Mouse (Mus musculus) forebrain, embryonic 12.5 days (tissue): ENCODE data around the gene Kif16b. TPM values are rescaled to one million over a fixed set of nuclear protein-coding genes. Genes with fewer than 3 reads are reported as not detected.

Experiments used
- ATAC-seq: fragments of 200-750 bp; cut with Nextera tagmentation; 2 replicates; pipeline ENCODE4 v1.8.0; 2017; ENCODE audit warnings: moderate TSS enrichment; ENCODE audit not compliant: low FRiP score
- H3K27ac ChIP-seq: fragments of 300-500 bp; sonication (generic); 2 replicates; pipeline ENCODE4 v1.5.1; 2016; ENCODE audit warnings: mild to moderate bottlenecking
- H3K27me3 ChIP-seq: fragments of 300-500 bp; sonication (generic); 2 replicates; pipeline ENCODE4 v1.6.1; 2016; ENCODE audit warnings: mild to moderate bottlenecking
- H3K36me3 ChIP-seq: fragments of 300-500 bp; sonication (generic); replicated peaks from 2 replicates; pipeline ENCODE4 v1.6.1; 2016; ENCODE audit warnings: mild to moderate bottlenecking
- H3K4me1 ChIP-seq: fragments of 300-500 bp; sonication (generic); 2 replicates; pipeline ENCODE4 v1.6.1; 2016
- H3K4me2 ChIP-seq: fragments of 300-500 bp; sonication (generic); 2 replicates; pipeline ENCODE4 v1.6.1; 2016; ENCODE audit warnings: mild to moderate bottlenecking, moderate library complexity
- H3K4me3 ChIP-seq: fragments of 300-500 bp; sonication (generic); replicated peaks from 2 replicates; pipeline ENCODE4 v1.5.1; 2016; ENCODE audit warnings: mild to moderate bottlenecking
- H3K9ac ChIP-seq: fragments of 300-500 bp; sonication (generic); 2 replicates; pipeline ENCODE4 v1.6.1; 2016; ENCODE audit warnings: mild to moderate bottlenecking
- H3K9me3 ChIP-seq: fragments of 300-500 bp; sonication (generic); 2 replicates; pipeline ENCODE4 v1.6.1; 2016
- WGBS: fragments of 180-500 bp; shearing (Covaris S2); methylation state at CpG from one replicate; pipeline ENCODE4 v1.1.7; 2016; 5-methylcytosine and 5-hydroxymethylcytosine counted together
- polyA plus RNA-seq: library from polyadenylated mRNA; unstranded; fragments of >200 nt; fragmentation: Nextera tagmentation; extraction: Ambion mirVana; gene quantifications from 2 replicates; pipeline ENCODE4 v1.2.1, GENCODE M21; 2016

Kif16b gene
- polyA plus RNA-seq, 1 experiment from 2014 or later, result 7.3 TPM

GRCm38 (mm10) chr2:142624254-142624653 lies 277.1 kb downstream of the Kif16b start:
- Histone ChIP-seq H3K27me3 (no peaks in the 10 kb centered on the region), H3K4me1 (no peaks in the 10 kb centered on the region), H3K4me2 (no peak overlapping the region), H3K4me3 (no peak overlapping the region), H3K27ac (no peak overlapping the region), H3K9me3 (no peaks in the 10 kb centered on the region), H3K36me3 (no peaks in the 10 kb centered on the region), H3K9ac (no peak overlapping the region)
- 91% methylated on average over 2 of the region's 2 CpGs for WGBS
- no peak for ATAC-seq

DNA sequence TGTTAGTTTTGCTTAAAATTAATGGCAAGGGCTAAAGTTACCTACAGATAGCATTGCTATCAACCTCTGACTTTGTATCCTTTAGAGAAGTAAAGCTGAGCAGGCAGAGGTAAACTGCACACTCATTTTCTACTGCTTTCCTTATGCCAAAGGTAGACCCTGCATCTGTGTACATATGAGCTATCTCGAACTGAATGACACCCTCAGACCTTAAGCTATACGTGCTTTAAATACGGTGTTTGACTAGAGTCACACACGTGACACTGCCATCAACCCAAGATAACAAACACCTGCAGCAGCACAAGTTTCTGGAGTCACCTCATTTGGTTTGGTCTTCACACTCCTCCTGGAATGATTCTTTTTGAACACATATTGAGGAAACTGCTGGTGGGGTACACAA lies 280.2 kb downstream of the Kif16b start:
- H3K4me1 ChIP-seq, result no peaks in the 10 kb centered on the region
- H3K36me3 ChIP-seq, result no peaks in the 10 kb centered on the region
- no peak for ATAC-seq
- no peaks in the 10 kb centered on the region for H3K27me3 ChIP-seq
- no peaks in the 10 kb centered on the region for H3K9me3 ChIP-seq
- H3K4me3 ChIP-seq, result no peak overlapping the region
- no peak overlapping the region for H3K27ac ChIP-seq
- no peak overlapping the region for H3K9ac ChIP-seq
- WGBS, result 94% methylated on average over 4 of the region's 4 CpGs
- no peak overlapping the region for H3K4me2 ChIP-seq

DNA sequence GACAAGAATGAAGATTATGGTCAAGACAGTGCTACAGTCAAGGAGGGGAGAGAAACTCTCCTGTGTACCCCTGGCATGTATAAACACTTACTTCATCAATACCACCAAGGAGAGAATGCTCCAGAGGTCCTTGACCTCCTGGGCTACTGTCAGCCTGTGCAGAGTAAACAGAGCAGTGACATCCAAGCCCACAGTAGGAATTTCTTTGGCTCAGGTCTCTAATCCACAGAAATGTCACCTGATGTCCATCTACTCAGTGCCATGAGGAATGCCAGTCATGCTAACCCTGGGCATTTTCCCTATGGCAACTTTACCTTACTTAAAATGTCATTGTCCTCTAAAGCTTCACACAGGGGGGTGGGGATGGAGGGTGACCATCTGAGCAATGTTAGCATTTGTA lies 281.4 kb downstream of the Kif16b start:
- H3K9me3 ChIP-seq, result no peaks in the 10 kb centered on the region
- no peak overlapping the region for H3K4me3 ChIP-seq
- H3K36me3 ChIP-seq, result no peaks in the 10 kb centered on the region
- no peak overlapping the region for H3K4me2 ChIP-seq
- H3K9ac ChIP-seq, result no peak overlapping the region
- no peaks in the 10 kb centered on the region for H3K4me1 ChIP-seq
- no peak overlapping the region for H3K27ac ChIP-seq
- ATAC-seq, result no peak
- no peaks in the 10 kb centered on the region for H3K27me3 ChIP-seq

GRCm38 (mm10) chr2:142614535-142614934 lies 286.8 kb downstream of the Kif16b start:
- Histone ChIP-seq H3K27me3 (no peaks in the 10 kb centered on the region; the same call in 1 of the 2 replicates), H3K9ac (no peak overlapping the region), H3K36me3 (no peaks in the 10 kb centered on the region), H3K4me2 (no peak overlapping the region), H3K4me3 (no peak overlapping the region), H3K27ac (no peak overlapping the region), H3K4me1 (no peaks in the 10 kb centered on the region), H3K9me3 (no peaks in the 10 kb centered on the region)
- no peak for ATAC-seq
- WGBS, result 84% methylated on average over 5 of the region's 5 CpGs

DNA sequence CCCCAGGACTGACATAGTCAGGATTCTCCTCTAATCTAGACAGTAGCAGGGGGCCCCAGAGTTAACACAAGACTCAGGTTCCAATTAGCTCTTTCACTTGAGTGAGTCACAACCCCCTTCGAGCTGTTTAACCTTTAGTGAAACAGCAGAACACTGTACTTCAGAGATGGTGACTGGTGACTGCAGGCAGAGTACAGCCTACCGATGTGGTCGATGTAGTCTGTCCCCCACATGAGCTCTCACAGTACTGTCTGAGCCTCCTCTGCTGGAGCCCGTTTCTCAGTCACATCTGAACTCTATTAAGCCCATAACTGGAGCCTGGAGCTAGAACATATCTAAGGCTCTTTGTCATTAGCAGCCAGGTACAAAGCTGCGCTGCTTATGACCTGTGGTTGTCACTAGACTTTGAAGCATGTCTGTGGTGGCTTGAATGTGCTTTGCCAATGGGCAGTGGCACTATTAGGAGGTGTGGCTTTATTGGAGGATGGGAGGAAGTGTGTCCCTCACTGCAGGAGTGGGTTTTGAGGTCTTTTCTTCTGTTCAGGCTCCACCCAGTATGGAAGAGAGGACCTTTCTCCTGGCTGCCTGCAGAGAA lies 288.9 kb downstream of the Kif16b start:
- no peak for ATAC-seq
- 83% methylated on average over 5 of the region's 5 CpGs for WGBS

GRCm38 (mm10) chr2:142611113-142611512 lies 290.2 kb downstream of the Kif16b start:
- 81% methylated on average over 6 of the region's 6 CpGs for WGBS
- ATAC-seq, result no peak

More for the DNA sequence above, 288.9 kb downstream of the Kif16b start:
- Histone ChIP-seq H3K36me3 (no peaks in the 10 kb centered on the region), H3K4me1 (no peaks in the 10 kb centered on the region), H3K4me3 (no peak overlapping the region), H3K9ac (no peak overlapping the region), H3K27ac (no peak overlapping the region), H3K27me3 (no peaks in the 10 kb centered on the region; the same call in 1 of the 2 replicates), H3K4me2 (no peak overlapping the region), H3K9me3 (no peaks in the 10 kb centered on the region)

DNA sequence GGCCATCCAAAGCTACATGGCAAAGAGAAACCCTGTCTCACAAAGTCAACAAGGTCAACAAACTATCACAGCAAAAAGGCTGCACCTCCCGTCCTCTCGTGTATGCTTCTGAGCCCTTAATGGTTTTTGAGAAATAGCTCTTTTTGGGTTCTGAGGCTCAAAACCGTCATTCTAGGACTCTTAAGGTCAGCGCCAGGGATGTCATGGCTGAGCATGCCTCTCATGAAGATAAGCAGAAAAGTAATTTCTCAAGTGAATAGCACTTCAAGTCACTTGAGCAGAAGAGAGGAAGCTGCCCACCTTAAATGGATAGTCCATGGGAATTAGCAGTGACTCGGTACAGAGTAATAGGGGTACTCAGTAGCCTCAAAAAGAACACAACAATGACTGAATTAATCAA lies 291.1 kb downstream of the Kif16b start:
- Histone ChIP-seq H3K4me2 (no peak overlapping the region), H3K36me3 (no peaks in the 10 kb centered on the region), H3K4me1 (no peaks in the 10 kb centered on the region), H3K9me3 (no peaks in the 10 kb centered on the region), H3K9ac (no peak overlapping the region), H3K27ac (no peak overlapping the region), H3K4me3 (no peak overlapping the region), H3K27me3 (no peaks in the 10 kb centered on the region; the same call in 1 of the 2 replicates)
- no peak for ATAC-seq
- WGBS, result 88% methylated on average over 5 of the region's 5 CpGs

More at GRCm38 (mm10) chr2:142611113-142611512, 290.2 kb downstream of the Kif16b start:
- Histone ChIP-seq H3K27me3 (no peaks in the 10 kb centered on the region; the same call in 1 of the 2 replicates), H3K36me3 (no peaks in the 10 kb centered on the region), H3K4me3 (no peak overlapping the region), H3K4me2 (no peak overlapping the region), H3K9me3 (no peaks in the 10 kb centered on the region), H3K4me1 (no peaks in the 10 kb centered on the region), H3K9ac (no peak overlapping the region), H3K27ac (no peak overlapping the region)

GRCm38 (mm10) chr2:142608778-142609177 lies 292.6 kb downstream of the Kif16b start:
- Histone ChIP-seq H3K9me3 (no peaks in the 10 kb centered on the region), H3K9ac (no peak overlapping the region), H3K27ac (no peak overlapping the region), H3K4me1 (no peaks in the 10 kb centered on the region), H3K4me3 (no peak overlapping the region), H3K36me3 (no peaks in the 10 kb centered on the region), H3K4me2 (no peak overlapping the region), H3K27me3 (no peaks in the 10 kb centered on the region)
- ATAC-seq, result no peak
- 92% methylated on average over 17 of the region's 17 CpGs for WGBS

GRCm38 (mm10) chr2:142604762-142605161 lies 296.6 kb downstream of the Kif16b start:
- Histone ChIP-seq H3K4me3 (no peak overlapping the region), H3K36me3 (no peaks in the 10 kb centered on the region), H3K27ac (no peak overlapping the region), H3K4me1 (no peaks in the 10 kb centered on the region), H3K9ac (no peak overlapping the region), H3K4me2 (no peak overlapping the region), H3K27me3 (0 out of 2 replicates have a peak, but pooled peaks cover 6% of the 10 kb centered on the region), H3K9me3 (no peaks in the 10 kb centered on the region)
- ATAC-seq, result 0 out of 2 replicates have a peak, but pooled peaks have one; percentile 23
- WGBS, result 75% methylated on average over 4 of the region's 4 CpGs

GRCm38 (mm10) chr2:142603210-142603609 lies 298.1 kb downstream of the Kif16b start:
- Histone ChIP-seq H3K9me3 (no peaks in the 10 kb centered on the region), H3K36me3 (no peaks in the 10 kb centered on the region), H3K27me3 (0 out of 2 replicates have a peak, but pooled peaks cover 9% of the 10 kb centered on the region), H3K4me2 (no peak overlapping the region), H3K4me1 (no peaks in the 10 kb centered on the region), H3K9ac (no peak overlapping the region), H3K4me3 (no peak overlapping the region), H3K27ac (no peak overlapping the region)
- no peak for ATAC-seq
- 62% methylated on average over 2 of the region's 2 CpGs for WGBS

GRCm38 (mm10) chr2:142599235-142599634 lies 302.1 kb downstream of the Kif16b start:
- ATAC-seq, result no peak
- Histone ChIP-seq H3K4me3 (no peak overlapping the region), H3K36me3 (no peaks in the 10 kb centered on the region), H3K9me3 (no peaks in the 10 kb centered on the region), H3K27me3 (peaks cover 22% of the 10 kb centered on the region), H3K27ac (no peak overlapping the region), H3K4me2 (no peak overlapping the region), H3K4me1 (no peaks in the 10 kb centered on the region), H3K9ac (no peak overlapping the region)
- WGBS, result 74% methylated on average over 4 of the region's 4 CpGs

- Histone ChIP-seq H3K9ac (no peak overlapping the region), H3K4me1 (no peaks in the 10 kb centered on the region), H3K4me3 (no peak overlapping the region), H3K36me3 (no peaks in the 10 kb centered on the region), H3K27ac (no peak overlapping the region), H3K27me3 (peaks cover 38% of the 10 kb centered on the region), H3K4me2 (no peak overlapping the region), H3K9me3 (no peaks in the 10 kb centered on the region)
- WGBS, result 83% methylated on average over 17 of the region's 17 CpGs
- no peak for ATAC-seq
Measured at GRCm38 (mm10) chr2:142596176-142597170, 304.9 kb downstream of the Kif16b start.
